Mouse (Mus musculus): Measurements from ENCODE around the gene Fmnl3. TPM values are rescaled to one million over a fixed set of nuclear protein-coding genes. Genes with fewer than 3 reads are reported as not detected.

The Fmnl3 gene
- polyA plus RNA-seq, 1 experiment from 2014 or later, result 15.1 TPM

Other genes with a start within 250 kb of the Fmnl3 start
- gene Spats2, start 244.6 kb downstream of the Fmnl3 start, polyA plus RNA-seq (2016; fragmentation: Nextera tagmentation; extraction: Ambion mirVana), result 65.3 and 73.7 TPM in 2 replicates
- 0.16 and 0.23 TPM in 2 replicates for gene Kcnh3, start 145.6 kb downstream of the Fmnl3 start, polyA plus RNA-seq (2016; fragmentation: Nextera tagmentation; extraction: Ambion mirVana)
- 196 and 202 TPM in 2 replicates for gene Mcrs1, start 118.5 kb downstream of the Fmnl3 start, polyA plus RNA-seq (2016; fragmentation: Nextera tagmentation; extraction: Ambion mirVana)
- 75.9 and 78.1 TPM in 2 replicates for gene Prpf40b, start 75.4 kb downstream of the Fmnl3 start, polyA plus RNA-seq (2016; fragmentation: Nextera tagmentation; extraction: Ambion mirVana)
- 0.22 and 0.26 TPM in 2 replicates for gene Fam186b, start 74.6 kb downstream of the Fmnl3 start, polyA plus RNA-seq (2016; fragmentation: Nextera tagmentation; extraction: Ambion mirVana)
- 251 and 255 TPM in 2 replicates for gene Tmbim6, start 22.4 kb upstream of the Fmnl3 start, polyA plus RNA-seq (2016; fragmentation: Nextera tagmentation; extraction: Ambion mirVana)
- 12.9 and 15.8 TPM in 2 replicates for gene Nckap5l, start 87.3 kb upstream of the Fmnl3 start, polyA plus RNA-seq (2016; fragmentation: Nextera tagmentation; extraction: Ambion mirVana)
- gene Bcdin3d, start 104.2 kb upstream of the Fmnl3 start, polyA plus RNA-seq (2016; fragmentation: Nextera tagmentation; extraction: Ambion mirVana), result 19.9 and 20.1 TPM in 2 replicates
- 2.0 and 3.1 TPM in 2 replicates for gene Faim2, start 157.7 kb upstream of the Fmnl3 start, polyA plus RNA-seq (2016; fragmentation: Nextera tagmentation; extraction: Ambion mirVana)
- not detected in 2 replicates for gene Aqp2, start 208.6 kb upstream of the Fmnl3 start, polyA plus RNA-seq (2016; fragmentation: Nextera tagmentation; extraction: Ambion mirVana)
- gene Aqp5, start 220.3 kb upstream of the Fmnl3 start, polyA plus RNA-seq (2016; fragmentation: Nextera tagmentation; extraction: Ambion mirVana), result 0.50 and 1.0 TPM in 2 replicates
- gene Aqp6, start 230.9 kb upstream of the Fmnl3 start, polyA plus RNA-seq (2016; fragmentation: Nextera tagmentation; extraction: Ambion mirVana), result 0.20 TPM in 1 of 2 replicates, not detected in the other